Mouse (Mus musculus): ENCODE results near the gene Dhx32.
"Not testable (repeated sequence)": the region's sequence is repeated elsewhere in the genome, so short reads cannot be mapped to it uniquely, and the experiment has no call there.

The Dhx32 gene

GRCm38 (mm10) chr7:133729351-133729750 lies 53.2 kb downstream of the Dhx32 start:
- no peak for DNase-seq (ENCODE audit: low spot score in 2 of 2)

- DNase-seq (ENCODE audit: low spot score in 2 of 2), result no peak
Measured at GRCm38 (mm10) chr7:133727027-133727426, 55.5 kb downstream of the Dhx32 start.

- DNase-seq (ENCODE audit: low spot score in 2 of 2), result no peak
Measured at GRCm38 (mm10) chr7:133725571-133725970, 57.0 kb downstream of the Dhx32 start.

GRCm38 (mm10) chr7:133724844-133725243 lies 57.7 kb downstream of the Dhx32 start:
- DNase-seq (ENCODE audit: low spot score in 2 of 2), result no peak

- no peak for DNase-seq (ENCODE audit: low spot score in 2 of 2)
Measured at GRCm38 (mm10) chr7:133720616-133721015, 61.9 kb downstream of the Dhx32 start.

GRCm38 (mm10) chr7:133718580-133718979 lies 63.9 kb downstream of the Dhx32 start:
- DNase-seq (ENCODE audit: low spot score in 2 of 2), result no peak

GRCm38 (mm10) chr7:133715387-133715786 lies 67.1 kb downstream of the Dhx32 start:
- no peak for DNase-seq (ENCODE audit: low spot score in 2 of 2)

- DNase-seq (ENCODE audit: low spot score in 2 of 2), result no peak
Measured at GRCm38 (mm10) chr7:133707301-133707700, 75.2 kb downstream of the Dhx32 start.

GRCm38 (mm10) chr7:133703906-133704305 lies 78.6 kb downstream of the Dhx32 start:
- no peak for DNase-seq (ENCODE audit: low spot score in 2 of 2)

- DNase-seq (ENCODE audit: low spot score in 2 of 2), result no peak
Measured at GRCm38 (mm10) chr7:133702333-133702732, 80.2 kb downstream of the Dhx32 start.

- DNase-seq (ENCODE audit: low spot score in 2 of 2), result no peak
Measured at GRCm38 (mm10) chr7:133701366-133701765, 81.2 kb downstream of the Dhx32 start.

- no peak for DNase-seq (ENCODE audit: low spot score in 2 of 2)
Measured at GRCm38 (mm10) chr7:133699885-133700284, 82.6 kb downstream of the Dhx32 start.

- no peak for DNase-seq (ENCODE audit: low spot score in 2 of 2)
Measured at GRCm38 (mm10) chr7:133698021-133698709, 84.4 kb downstream of the Dhx32 start.

- DNase-seq (ENCODE audit: low spot score in 2 of 2), result not testable (repeated sequence)
Measured at GRCm38 (mm10) chr7:133685644-133686043, 96.9 kb downstream of the Dhx32 start.

GRCm38 (mm10) chr7:133684701-133685100 lies 97.8 kb downstream of the Dhx32 start:
- DNase-seq (ENCODE audit: low spot score in 2 of 2), result no peak

GRCm38 (mm10) chr7:133684110-133684509 lies 98.4 kb downstream of the Dhx32 start:
- DNase-seq (ENCODE audit: low spot score in 2 of 2), result no peak

GRCm38 (mm10) chr7:133683626-133684025 lies 98.9 kb downstream of the Dhx32 start:
- no peak for DNase-seq (ENCODE audit: low spot score in 2 of 2)

GRCm38 (mm10) chr7:133679961-133680360 lies 102.6 kb downstream of the Dhx32 start, which contains the start of gene Mmp21:
TSS of gene Mmp21 (minus strand) at chr7:133680061.
- DNase-seq (ENCODE audit: low spot score in 2 of 2), result no peak

- DNase-seq (ENCODE audit: low spot score in 2 of 2), result no peak
Measured at GRCm38 (mm10) chr7:133679439-133679838, 103.1 kb downstream of the Dhx32 start.

GRCm38 (mm10) chr7:133678716-133679115 lies 103.8 kb downstream of the Dhx32 start:
- DNase-seq (ENCODE audit: low spot score in 2 of 2), result no peak

- DNase-seq (ENCODE audit: low spot score in 2 of 2), result no peak
Measured at GRCm38 (mm10) chr7:133676002-133676401, 106.5 kb downstream of the Dhx32 start.

Data from urinary bladder, adult 18-20 months (tissue).